Mouse (Mus musculus): ENCODE data around the gene Aff3.

Gene Aff3

DNA sequence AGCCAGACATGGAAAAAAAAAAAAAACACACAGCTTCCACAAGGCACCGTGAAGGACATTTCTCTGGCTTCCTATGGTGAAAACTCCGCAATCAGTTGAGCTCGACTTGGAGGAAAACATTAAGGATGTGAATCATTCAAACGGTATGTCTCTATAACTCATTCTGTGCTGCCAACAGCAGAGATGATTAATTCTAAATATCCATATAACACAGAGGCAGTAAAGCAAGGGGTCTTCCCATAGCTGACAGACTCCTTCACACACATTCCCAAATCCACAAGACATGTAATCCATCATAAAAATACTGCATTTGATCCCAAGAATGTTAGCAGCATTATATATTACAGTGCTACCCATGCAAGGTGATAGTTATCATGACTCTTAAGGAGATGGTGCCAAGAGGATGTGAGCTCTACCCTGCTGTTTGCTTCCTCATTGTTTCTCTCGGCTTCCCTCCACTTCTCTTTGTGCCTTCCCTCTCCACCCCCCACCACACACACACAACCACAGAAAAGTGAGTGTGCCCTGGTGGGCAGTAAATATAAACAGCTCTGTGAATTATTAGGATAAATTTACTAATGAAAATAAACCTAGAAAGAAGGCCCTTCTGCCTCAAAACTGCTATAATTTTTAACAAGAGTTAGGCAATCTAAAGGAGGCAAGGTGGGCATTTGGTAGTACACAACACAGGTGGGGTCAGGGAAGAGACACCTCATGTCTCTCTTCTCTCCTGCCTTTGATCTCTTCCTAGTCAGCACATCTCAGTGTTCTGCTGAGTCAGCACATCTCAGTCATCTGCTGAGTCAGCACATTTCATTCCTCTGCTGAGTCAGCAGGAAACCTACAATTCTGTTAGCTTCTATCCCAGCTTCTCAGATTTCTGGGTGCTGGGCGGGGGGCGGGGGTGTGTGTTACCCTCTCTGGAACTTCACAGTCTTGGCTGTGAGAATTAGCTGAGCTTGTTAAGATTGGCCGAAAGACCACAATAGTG lies 115.8 kb downstream of the Aff3 start:
- in situ Hi-C loops (cut with MboI, MseI), result loop anchor here (25.0 kb wide), 1 partner anchor 1162 kb away; no protein-coding TSS in a partner anchor

GRCm38 (mm10) chr1:38547685-38548084 lies 117.1 kb downstream of the Aff3 start:
- in situ Hi-C loops (cut with MboI, MseI), result loop anchor here (25.0 kb wide), 1 partner anchor 1160 kb away; no protein-coding TSS in a partner anchor

DNA sequence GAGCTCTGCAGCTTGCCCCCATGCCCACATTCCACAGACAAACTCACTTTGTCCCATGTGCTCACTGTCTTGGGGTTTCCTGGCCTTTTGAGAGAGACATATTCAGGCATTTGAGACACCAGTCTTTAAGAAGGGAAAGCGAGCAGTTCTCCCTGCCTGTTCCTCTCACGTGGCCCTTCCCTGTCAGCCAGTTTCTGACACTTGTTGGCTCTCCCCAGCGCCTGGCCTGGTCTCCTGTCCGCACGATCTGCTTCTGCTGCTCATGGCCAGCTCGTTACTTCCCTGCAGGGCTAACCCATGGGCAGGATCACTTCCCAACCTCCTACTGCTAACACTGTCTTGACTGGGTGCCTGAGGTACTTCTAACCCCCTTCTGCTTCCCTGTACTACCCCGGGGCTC lies 118.1 kb downstream of the Aff3 start:
- in situ Hi-C loops (cut with MboI, MseI), result loop anchor here (25.0 kb wide), 1 partner anchor 1159 kb away; no protein-coding TSS in a partner anchor

DNA sequence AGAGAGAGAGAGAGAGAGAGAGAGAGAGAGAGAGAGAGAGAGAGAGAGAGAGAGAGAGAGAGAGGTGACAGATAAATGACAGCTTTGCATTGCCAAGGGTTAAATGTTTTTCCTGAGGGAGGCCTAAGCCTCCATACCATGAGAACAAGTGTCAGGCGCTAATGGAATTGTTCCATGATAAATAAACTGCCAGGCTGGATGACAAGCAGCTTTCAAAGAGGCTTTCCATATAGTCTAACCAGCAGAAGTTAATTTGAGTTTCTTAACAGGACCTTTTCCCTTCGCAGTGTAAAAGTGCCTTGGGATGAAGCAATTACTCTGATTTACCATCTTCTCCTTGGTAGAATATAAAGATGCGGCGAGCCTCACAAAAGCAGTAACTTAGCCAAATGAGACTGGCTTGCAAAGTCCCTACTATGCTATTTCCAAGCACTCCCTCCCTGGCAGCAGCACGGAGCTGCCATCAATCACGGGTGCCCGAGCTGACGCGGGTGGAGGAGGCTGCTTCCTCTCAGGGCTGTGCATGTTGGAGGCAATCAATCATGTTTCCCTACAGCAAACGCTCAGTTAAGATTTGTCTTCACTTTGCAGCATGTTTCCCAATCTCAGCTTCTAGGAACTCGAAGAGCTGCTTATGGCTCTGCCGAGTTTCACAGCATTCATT lies 119.3 kb downstream of the Aff3 start:
- in situ Hi-C loops (cut with MboI, MseI), result loop anchor here (25.0 kb wide), 1 partner anchor 1158 kb away; no protein-coding TSS in a partner anchor

DNA sequence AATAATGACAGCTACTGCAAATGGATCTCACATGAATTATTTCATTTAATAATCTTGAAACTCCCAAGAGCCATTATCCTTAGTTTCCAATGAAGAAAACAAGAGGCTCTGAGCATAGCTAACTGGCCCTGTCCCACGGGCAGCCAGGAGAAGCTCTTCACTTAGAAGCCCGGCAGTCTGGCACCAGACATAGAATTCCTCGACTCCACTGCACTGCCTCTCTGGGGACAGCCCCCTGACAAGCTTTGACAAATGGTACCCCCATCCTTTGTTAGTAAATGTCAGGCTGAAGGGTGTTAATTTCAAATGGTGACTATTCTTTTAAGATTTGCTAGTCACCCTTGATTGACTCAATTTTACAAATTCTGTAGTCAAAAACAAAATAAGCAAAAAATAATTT lies 120.3 kb downstream of the Aff3 start:
- in situ Hi-C loops (cut with MboI, MseI), result loop anchor here (25.0 kb wide), 1 partner anchor 1157 kb away; no protein-coding TSS in a partner anchor

DNA sequence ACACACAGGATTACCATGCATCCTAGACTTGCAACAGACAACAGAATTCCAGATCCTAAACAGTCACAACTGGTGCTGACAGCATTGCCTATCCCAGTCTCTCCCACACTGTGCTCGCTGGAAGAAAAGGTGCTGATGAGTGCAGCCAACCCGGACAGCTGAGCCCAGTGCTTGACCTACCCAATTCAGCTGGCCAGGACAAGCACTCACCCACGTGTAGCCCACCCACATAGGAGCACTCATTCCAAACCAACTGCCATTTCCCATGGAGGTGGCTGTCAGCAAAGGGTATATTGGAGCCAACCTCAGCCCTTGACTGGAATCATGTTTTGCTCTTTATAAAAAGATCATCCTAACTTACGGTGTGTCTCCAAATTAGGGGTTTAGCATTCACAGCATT lies 123.2 kb downstream of the Aff3 start:
- in situ Hi-C loops (cut with MboI, MseI), result loop anchor here (25.0 kb wide), 1 partner anchor 1154 kb away; no protein-coding TSS in a partner anchor

- in situ Hi-C loops (cut with MboI, MseI), result loop anchor here (25.0 kb wide), 1 partner anchor 1150 kb away; no protein-coding TSS in a partner anchor
These were observed 127.7 kb downstream of the Aff3 start for GRCm38 (mm10) chr1:38536929-38537540.

DNA sequence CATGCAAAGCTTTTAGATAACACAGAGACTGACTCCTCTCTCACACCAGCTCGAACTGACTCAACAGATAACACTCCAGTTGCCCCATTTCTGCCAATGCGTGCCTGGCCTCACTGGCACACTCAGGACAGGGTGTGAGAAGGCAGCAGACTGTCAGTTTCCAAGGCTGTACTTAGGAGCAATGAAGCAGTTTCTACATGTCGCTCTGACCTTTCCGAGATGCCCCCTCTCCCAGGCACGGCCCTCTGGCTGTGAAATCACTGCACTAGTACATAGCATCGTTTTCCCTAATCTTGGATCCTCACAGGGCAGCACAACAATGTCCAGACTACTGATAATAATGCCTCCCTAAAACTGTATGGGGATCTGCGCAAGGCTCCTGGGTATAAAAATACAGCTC lies 132.2 kb downstream of the Aff3 start:
- in situ Hi-C loops (cut with MboI, MseI), result loop anchor here (25.0 kb wide), 1 partner anchor 1145 kb away; no protein-coding TSS in a partner anchor

- in situ Hi-C loops (cut with MboI, MseI), result loop anchor here (25.0 kb wide), 1 partner anchor 1141 kb away; no protein-coding TSS in a partner anchor
These were observed 136.1 kb downstream of the Aff3 start for GRCm38 (mm10) chr1:38528607-38529006.

GRCm38 (mm10) chr1:38526568-38526967 lies 138.2 kb downstream of the Aff3 start:
- in situ Hi-C loops (cut with MboI, MseI), result loop anchor here (25.0 kb wide), 1 partner anchor 1139 kb away; no protein-coding TSS in a partner anchor

DNA sequence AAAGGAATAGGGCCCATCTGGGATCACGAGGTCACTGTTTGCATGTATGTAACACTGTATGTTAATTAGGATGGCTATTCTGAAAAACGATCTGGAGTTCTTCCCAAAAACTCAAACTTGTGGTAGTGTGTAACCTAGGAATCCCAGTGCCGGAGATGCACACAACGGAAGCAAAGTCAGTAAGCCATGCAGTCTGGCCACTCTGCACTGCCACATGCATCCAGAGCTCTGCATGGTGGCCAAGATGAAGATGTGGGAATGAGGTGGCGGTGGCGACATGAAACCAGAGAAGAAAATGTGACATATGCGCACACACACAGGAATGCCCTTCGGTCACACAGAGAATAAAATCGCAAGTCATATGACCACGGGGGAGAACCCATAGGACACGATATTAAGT lies 143.1 kb downstream of the Aff3 start:
- in situ Hi-C loops (cut with MboI, MseI), result no loop called here

GRCm38 (mm10) chr1:38516225-38516624 lies 148.5 kb downstream of the Aff3 start:
- in situ Hi-C loops (cut with MboI, MseI), result no loop called here

DNA sequence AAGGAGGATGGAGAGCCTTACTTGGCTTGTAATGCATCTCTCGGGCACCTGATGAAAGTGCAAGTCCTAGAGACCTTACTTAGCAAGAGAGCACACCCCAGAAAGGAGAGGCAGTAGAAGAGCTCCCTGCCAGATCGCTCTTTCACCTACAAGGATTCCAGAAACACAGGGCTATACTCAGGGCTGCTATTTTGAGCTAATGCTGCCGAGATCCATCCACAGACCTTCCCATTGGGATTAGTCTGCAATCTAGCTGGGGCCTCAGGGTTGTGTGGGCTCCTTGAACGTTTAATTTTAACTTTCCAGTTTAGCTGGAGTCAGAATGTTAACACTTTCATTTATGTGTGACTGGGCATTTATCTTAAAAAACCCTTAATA lies 150.1 kb downstream of the Aff3 start:
- in situ Hi-C loops (cut with MboI, MseI), result no loop called here

DNA sequence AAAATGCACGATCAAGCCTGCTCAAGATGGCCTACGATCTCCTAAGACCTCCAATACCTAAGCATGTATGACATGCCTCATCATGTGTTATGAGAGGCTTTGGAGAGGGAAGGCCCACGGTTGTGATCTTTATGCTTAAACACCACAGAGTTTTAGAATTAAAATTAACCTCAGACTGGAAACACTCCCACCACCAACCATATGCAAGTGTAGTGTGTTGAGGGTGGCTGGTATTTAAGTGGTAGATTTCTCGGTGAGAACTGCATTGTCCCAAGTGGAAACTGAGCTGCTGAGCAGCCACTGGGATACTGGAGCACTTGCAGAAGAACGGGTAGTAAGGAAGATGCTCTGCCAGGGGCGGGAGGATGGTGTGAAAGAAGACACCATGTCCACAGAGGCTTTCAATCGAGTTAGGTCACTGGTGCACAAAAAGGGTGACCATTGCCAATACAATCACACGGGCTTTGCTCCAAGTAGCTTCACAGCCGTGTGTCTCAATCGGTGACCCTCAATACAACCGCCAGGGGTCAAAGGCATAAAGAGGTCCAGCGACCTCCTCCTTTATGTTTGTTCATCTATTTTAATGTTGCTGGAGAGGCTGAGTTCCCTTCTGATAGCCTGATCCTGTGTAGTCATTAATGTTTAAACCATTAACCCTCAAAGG lies 150.7 kb downstream of the Aff3 start:
- in situ Hi-C loops (cut with MboI, MseI), result no loop called here

DNA sequence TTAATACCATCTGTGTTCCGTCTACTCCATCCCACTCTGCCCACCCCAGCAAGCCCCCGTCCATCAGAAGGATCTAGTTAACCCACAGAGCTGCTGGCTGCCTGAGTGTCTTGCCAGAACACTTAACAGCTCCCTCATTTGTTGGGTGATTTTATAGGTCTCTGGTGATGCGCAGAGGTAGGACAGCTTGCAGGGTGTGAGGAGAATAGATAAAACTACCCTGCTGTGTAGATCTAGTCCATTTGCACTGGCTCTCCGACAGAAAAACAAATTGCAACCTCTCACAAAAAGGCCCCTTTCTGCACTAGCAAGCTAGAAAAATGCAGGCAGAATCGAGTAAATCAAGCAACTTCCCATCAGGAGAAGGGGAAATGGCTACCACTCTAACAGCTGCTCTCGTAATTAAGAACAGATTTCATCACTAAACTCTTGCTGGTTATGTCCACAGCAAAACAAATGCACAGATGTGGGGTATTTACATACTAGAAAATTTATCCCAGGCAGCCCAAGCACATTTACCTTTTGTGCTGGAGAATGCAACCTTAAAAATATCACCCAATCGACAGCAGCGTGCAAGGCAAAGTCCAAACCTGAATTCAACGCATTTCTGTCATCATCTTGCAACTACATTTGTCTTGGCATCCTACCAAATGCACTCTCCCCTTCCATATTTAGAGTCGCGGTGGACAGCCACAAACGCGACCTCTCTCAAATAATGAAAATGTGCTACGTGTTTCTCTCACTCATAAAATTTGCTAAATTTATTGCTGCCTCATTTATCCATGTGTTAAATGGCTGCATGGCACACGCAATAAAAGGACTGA lies 152.3 kb downstream of the Aff3 start:
- in situ Hi-C loops (cut with MboI, MseI), result no loop called here

GRCm38 (mm10) chr1:38511076-38511475 lies 153.7 kb downstream of the Aff3 start:
- in situ Hi-C loops (cut with MboI, MseI), result no loop called here

DNA sequence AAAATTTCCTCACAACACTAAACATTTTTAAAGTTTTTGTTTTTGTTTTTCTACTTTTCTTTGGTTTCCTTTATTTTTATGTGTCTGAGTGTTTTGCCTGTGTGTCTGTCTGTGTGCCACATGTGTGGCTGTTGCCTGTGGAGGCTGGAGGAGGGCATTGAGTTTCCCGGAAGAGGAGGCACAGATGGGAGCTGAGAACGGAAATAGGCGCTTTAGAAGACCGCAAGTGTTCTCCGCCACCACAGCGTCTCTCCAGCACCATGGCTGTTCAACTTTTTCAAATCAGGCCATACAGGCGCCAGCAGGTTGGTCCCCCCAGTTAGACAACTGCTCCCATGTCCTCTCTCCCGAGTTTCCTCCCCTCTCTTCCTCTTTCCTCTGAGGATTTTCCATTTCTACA lies 155.5 kb downstream of the Aff3 start:
- in situ Hi-C loops (cut with MboI, MseI), result no loop called here

- in situ Hi-C loops (cut with MboI, MseI), result no loop called here
These were observed 157.0 kb downstream of the Aff3 start for GRCm38 (mm10) chr1:38507636-38508179.

GRCm38 (mm10) chr1:38506396-38506795 lies 158.4 kb downstream of the Aff3 start:
- in situ Hi-C loops (cut with MboI, MseI), result no loop called here
